Mouse (Mus musculus) small intestine, adult 2 months (tissue): ENCODE data around the gene AL732309.1.

ENCODE experiments used
- CTCF ChIP-seq: fragments of 200-500 bp; IDR thresholded peaks from 2 replicates; pipeline ENCODE4 v1.5.1; 2012; ENCODE audit warnings: low read depth, mild to moderate bottlenecking, control low read depth, inconsistent platforms, low read length, moderate library complexity, mixed read lengths; ENCODE audit not compliant: insufficient replicate concordance, insufficient read length; ENCODE audit errors: extremely low read depth
- POLR2A ChIP-seq: fragments of 200-500 bp; IDR thresholded peaks from 2 replicates; pipeline ENCODE4 v1.6.1; 2012; ENCODE audit warnings: low read depth, mild to moderate bottlenecking, control low read depth, inconsistent platforms, low read length, moderate library complexity

DNA sequence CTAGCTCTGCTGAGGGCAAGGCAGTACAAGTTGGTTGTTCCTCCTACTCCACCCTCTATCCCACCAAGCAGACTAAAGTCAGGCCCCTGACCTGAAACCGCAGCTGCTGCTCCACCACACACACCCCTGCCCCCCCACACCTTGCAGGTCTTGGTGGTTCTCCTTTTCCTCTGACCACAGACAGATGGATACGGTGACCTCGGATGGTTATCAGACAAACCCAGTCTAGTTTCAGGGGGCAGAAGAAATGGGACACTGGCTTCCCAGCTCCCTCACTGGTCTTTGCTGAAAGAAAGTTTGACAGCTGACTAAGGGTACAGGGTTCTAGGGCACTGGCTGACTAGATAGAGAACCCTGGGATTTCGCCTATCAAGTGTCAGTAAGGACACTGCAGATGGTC lies 13.2 kb downstream of the AL732309.1 start:
- TF ChIP-seq CTCF, result no peak
- no peak for TF ChIP-seq POLR2A
